Mouse (Mus musculus) heart, embryonic 13.5 days (tissue): Measurements from ENCODE around the gene Fam114a1. TPM values are rescaled to one million over a fixed set of nuclear protein-coding genes. Genes with fewer than 3 reads are reported as not detected.
A peak's percentile ranks its signal among the peaks of the same experiment; 100 is the strongest.

Source experiments
- ATAC-seq: fragments of 200-750 bp; cut with Nextera tagmentation; 2 replicates; pipeline ENCODE4 v1.8.0; 2017; ENCODE audit warnings: moderate TSS enrichment; ENCODE audit not compliant: insufficient number of reproducible peaks, low FRiP score, low TSS enrichment; ENCODE audit errors: extremely low read depth
- H3K27ac ChIP-seq: fragments of 300-500 bp; sonication (generic); replicated peaks from 2 replicates; pipeline ENCODE4 v1.5.1; 2015; ENCODE audit warnings: moderate library complexity, mild to moderate bottlenecking, inconsistent platforms
- H3K27me3 ChIP-seq: fragments of 300-500 bp; sonication (generic); replicated peaks from 2 replicates; pipeline ENCODE4 v1.6.1; 2015; ENCODE audit warnings: mild to moderate bottlenecking, inconsistent platforms
- H3K36me3 ChIP-seq: fragments of 300-500 bp; sonication (generic); 2 replicates; pipeline ENCODE4 v1.6.1; 2015; ENCODE audit warnings: mild to moderate bottlenecking, inconsistent platforms
- H3K4me1 ChIP-seq: fragments of 300-500 bp; sonication (generic); 2 replicates; pipeline ENCODE4 v1.6.1; 2015; ENCODE audit warnings: inconsistent platforms
- H3K4me2 ChIP-seq: fragments of 300-500 bp; sonication (generic); 2 replicates; pipeline ENCODE4 v1.6.1; 2015; ENCODE audit warnings: inconsistent platforms, mild to moderate bottlenecking, moderate library complexity
- H3K4me3 ChIP-seq: fragments of 300-500 bp; sonication (generic); 2 replicates; pipeline ENCODE4 v1.5.1; 2015; ENCODE audit warnings: moderate library complexity, mild to moderate bottlenecking, inconsistent platforms
- H3K9ac ChIP-seq: fragments of 300-500 bp; sonication (generic); 2 replicates; pipeline ENCODE4 v1.6.1; 2015; ENCODE audit warnings: inconsistent platforms, mild to moderate bottlenecking, moderate library complexity
- H3K9me3 ChIP-seq: fragments of 300-500 bp; sonication (generic); 2 replicates; pipeline ENCODE4 v1.6.1; 2016; ENCODE audit warnings: inconsistent platforms
- WGBS: fragments of 180-500 bp; shearing (Covaris S2); methylation state at CpG from one replicate; pipeline ENCODE4 v1.1.7; 2015; ENCODE audit warnings: mixed read lengths; 5-methylcytosine and 5-hydroxymethylcytosine counted together
- polyA plus RNA-seq: library from polyadenylated mRNA; unstranded; fragments of >200 nt; fragmentation: Nextera tagmentation; extraction: Ambion mirVana; gene quantifications from 2 replicates; pipeline ENCODE4 v1.2.1, GENCODE M21; 2015

The Fam114a1 gene
- 39.6 and 41.4 TPM in 2 replicates for polyA plus RNA-seq

GRCm38 (mm10) chr5:64969861-64970771 lies at the start of gene Fam114a1:
Gene Fam114a1 (plus strand): TSS chr5:64970071.
- Histone ChIP-seq H3K4me2 (peak within 1 kb of the TSS; percentile 86), H3K9me3 (no peaks in the 10 kb centered on the region), H3K27me3 (no peaks in the 10 kb centered on the region), H3K9ac (peak within 1 kb of the TSS; percentile 88), H3K27ac (peak within 1 kb of the TSS; percentile 83), H3K4me1 (peaks cover 19% of the 10 kb centered on the region), H3K4me3 (peak within 1 kb of the TSS; percentile 80), H3K36me3 (peaks cover 13% of the 10 kb centered on the region)
- ATAC-seq = peak; percentile 70
- 1% methylated on average over 56 of the region's 68 CpGs for WGBS

- no peak overlapping the region for H3K9ac ChIP-seq
- no peak overlapping the region for H3K4me2 ChIP-seq
- no peaks in the 10 kb centered on the region for H3K36me3 ChIP-seq
- H3K9me3 ChIP-seq = no peaks in the 10 kb centered on the region
- 78% methylated on average over 5 of the region's 5 CpGs for WGBS
- no peaks in the 10 kb centered on the region; the same call in 1 of the 2 replicates for H3K4me1 ChIP-seq
- no peak overlapping the region for H3K27ac ChIP-seq
- no peak overlapping the region for H3K4me3 ChIP-seq
- no peaks in the 10 kb centered on the region for H3K27me3 ChIP-seq
- ATAC-seq = no peak
These were observed 46.9 kb upstream of the Fam114a1 start for GRCm38 (mm10) chr5:64922891-64923381.

- Histone ChIP-seq H3K9me3 (no peaks in the 10 kb centered on the region), H3K4me1 (no peaks in the 10 kb centered on the region), H3K4me2 (no peak overlapping the region), H3K9ac (no peak overlapping the region), H3K27ac (no peak overlapping the region), H3K27me3 (no peaks in the 10 kb centered on the region), H3K4me3 (no peak overlapping the region), H3K36me3 (no peaks in the 10 kb centered on the region)
- no peak for ATAC-seq
- WGBS = 64% methylated on average over 3 of the region's 3 CpGs
These were observed 37.7 kb upstream of the Fam114a1 start for GRCm38 (mm10) chr5:64932215-64932614.

- Histone ChIP-seq H3K4me1 (no peaks in the 10 kb centered on the region), H3K36me3 (no peaks in the 10 kb centered on the region), H3K27me3 (no peaks in the 10 kb centered on the region), H3K9me3 (no peaks in the 10 kb centered on the region), H3K4me2 (no peak overlapping the region), H3K9ac (no peak overlapping the region), H3K4me3 (no peak overlapping the region), H3K27ac (no peak overlapping the region)
- ATAC-seq = no peak
- 78% methylated on average over 15 of the region's 15 CpGs for WGBS
These were observed 37.1 kb upstream of the Fam114a1 start for GRCm38 (mm10) chr5:64932775-64933174.

GRCm38 (mm10) chr5:64951486-64951885 lies 18.4 kb upstream of the Fam114a1 start:
- H3K36me3 ChIP-seq = no peaks in the 10 kb centered on the region
- H3K27ac ChIP-seq = no peak overlapping the region
- no peaks in the 10 kb centered on the region for H3K9me3 ChIP-seq
- WGBS = 46% methylated on average over 5 of the region's 5 CpGs
- no peak overlapping the region for H3K4me3 ChIP-seq
- no peaks in the 10 kb centered on the region for H3K27me3 ChIP-seq
- no peak for ATAC-seq
- no peak overlapping the region for H3K9ac ChIP-seq
- H3K4me1 ChIP-seq = peaks cover 4% of the 10 kb centered on the region; the same call in 1 of the 2 replicates
- no peak overlapping the region for H3K4me2 ChIP-seq

- no peak overlapping the region for H3K4me3 ChIP-seq
- no peaks in the 10 kb centered on the region for H3K27me3 ChIP-seq
- no peaks in the 10 kb centered on the region for H3K9me3 ChIP-seq
- H3K36me3 ChIP-seq = no peaks in the 10 kb centered on the region
- H3K27ac ChIP-seq = no peak overlapping the region
- no peak overlapping the region for H3K4me2 ChIP-seq
- H3K9ac ChIP-seq = no peak overlapping the region
- WGBS = 58% methylated on average over 8 of the region's 8 CpGs
- no peak for ATAC-seq
- H3K4me1 ChIP-seq = peaks cover 4% of the 10 kb centered on the region; the same call in 1 of the 2 replicates
These were observed 14.9 kb upstream of the Fam114a1 start for GRCm38 (mm10) chr5:64954931-64955330.

GRCm38 (mm10) chr5:64958991-64959842 lies 10.7 kb upstream of the Fam114a1 start:
- 73% methylated on average over 22 of the region's 22 CpGs for WGBS
- H3K9me3 ChIP-seq = no peaks in the 10 kb centered on the region
- no peak overlapping the region for H3K27ac ChIP-seq
- no peaks in the 10 kb centered on the region for H3K4me1 ChIP-seq
- no peaks in the 10 kb centered on the region for H3K27me3 ChIP-seq
- no peak overlapping the region for H3K9ac ChIP-seq
- no peak overlapping the region for H3K4me2 ChIP-seq
- no peak for ATAC-seq
- no peak overlapping the region for H3K4me3 ChIP-seq
- no peaks in the 10 kb centered on the region for H3K36me3 ChIP-seq

GRCm38 (mm10) chr5:64959843-64960230 lies 10.0 kb upstream of the Fam114a1 start, which contains the start of gene Tlr6:
Gene Tlr6 (minus strand): TSS chr5:64960097.
- no peak for ATAC-seq
- no peak within 1 kb of the TSS for H3K4me2 ChIP-seq

GRCm38 (mm10) chr5:64960857-64961391 lies 8.9 kb upstream of the Fam114a1 start:
- Histone ChIP-seq H3K36me3 (no peaks in the 10 kb centered on the region), H3K4me1 (no peaks in the 10 kb centered on the region), H3K9ac (no peak overlapping the region), H3K27ac (no peak overlapping the region), H3K4me2 (no peak overlapping the region), H3K4me3 (no peak overlapping the region), H3K27me3 (no peaks in the 10 kb centered on the region), H3K9me3 (no peaks in the 10 kb centered on the region)
- WGBS = 81% methylated on average over 13 of the region's 13 CpGs
- ATAC-seq = no peak

More at GRCm38 (mm10) chr5:64959843-64960230, 10.0 kb upstream of the Fam114a1 start, which contains the start of gene Tlr6:
- no peak within 1 kb of the TSS for H3K9ac ChIP-seq
- no peaks in the 10 kb centered on the region for H3K4me1 ChIP-seq
- no peak within 1 kb of the TSS for H3K27ac ChIP-seq
- no peaks in the 10 kb centered on the region for H3K9me3 ChIP-seq
- no peaks in the 10 kb centered on the region for H3K36me3 ChIP-seq
- H3K27me3 ChIP-seq = no peaks in the 10 kb centered on the region
- no peak within 1 kb of the TSS for H3K4me3 ChIP-seq
- WGBS = 72% methylated on average over 13 of the region's 13 CpGs

GRCm38 (mm10) chr5:64963271-64963670 lies 6.6 kb upstream of the Fam114a1 start:
- Histone ChIP-seq H3K27ac (no peak overlapping the region), H3K4me1 (no peaks in the 10 kb centered on the region), H3K4me3 (no peak overlapping the region), H3K4me2 (no peak overlapping the region), H3K27me3 (no peaks in the 10 kb centered on the region), H3K36me3 (no peaks in the 10 kb centered on the region), H3K9me3 (no peaks in the 10 kb centered on the region), H3K9ac (no peak overlapping the region)
- no peak for ATAC-seq
- WGBS = 69% methylated on average over 5 of the region's 5 CpGs

- 78% methylated on average over 3 of the region's 3 CpGs for WGBS
These were observed 6.1 kb upstream of the Fam114a1 start for GRCm38 (mm10) chr5:64963735-64964134.

More at GRCm38 (mm10) chr5:64963735-64964134, 6.1 kb upstream of the Fam114a1 start:
- Histone ChIP-seq H3K9me3 (no peaks in the 10 kb centered on the region), H3K4me1 (0 out of 2 replicates have a peak, but pooled peaks cover 1% of the 10 kb centered on the region), H3K4me3 (no peak overlapping the region), H3K36me3 (no peaks in the 10 kb centered on the region), H3K9ac (no peak overlapping the region), H3K27me3 (no peaks in the 10 kb centered on the region), H3K27ac (no peak overlapping the region), H3K4me2 (no peak overlapping the region)
- no peak for ATAC-seq
